8 mouse cellular contexts compared by ENCODE assay signal in genomic region chr9:46230450-46230975, GRCm38 (mm10). TPM values are rescaled to one million over a fixed set of nuclear protein-coding genes. Genes with fewer than 3 reads are reported as not detected.
DNase-seq lines count a peak whose midpoint lies in the region; ATAC-seq and TF ChIP-seq lines count a peak whose summit lies in the region.

No protein-coding gene starts in this region.

- peak overlapping the region; percentile 95 for H3K4me2 ChIP-seq in kidney, embryonic 15.5 days
- H3K4me2 ChIP-seq in embryonic facial prominence, embryonic 11.5 days (ENCODE audit: low read depth, low read length), result peak overlapping the region; percentile 84
- H3K4me2 ChIP-seq in hindbrain, postnatal 0 days (ENCODE audit: low read depth, low read length), result peak overlapping the region; percentile 78
- H3K4me2 ChIP-seq in midbrain, postnatal 0 days (ENCODE audit: low read depth, low read length, poor library complexity, severe bottlenecking), result peak overlapping the region; percentile 74

- peaks cover 12% of the 10 kb centered on the region for H3K4me1 ChIP-seq in kidney, embryonic 15.5 days
- H3K4me1 ChIP-seq in embryonic facial prominence, embryonic 11.5 days (ENCODE audit: control insufficient read depth, insufficient read depth, low read length), result no peaks in the 10 kb centered on the region; the same call in 1 of the 2 replicates
- peaks cover 3% of the 10 kb centered on the region; the same call in 1 of the 2 replicates for H3K4me1 ChIP-seq in hindbrain, postnatal 0 days (ENCODE audit: insufficient read depth, low read length)
- no peaks in the 10 kb centered on the region for H3K4me1 ChIP-seq in midbrain, postnatal 0 days (ENCODE audit: insufficient read depth, low read length)

- WGBS in kidney, embryonic 15.5 days, result 12% methylated on average over 13 of the region's 13 CpGs
- WGBS in embryonic facial prominence, embryonic 11.5 days, result 17% methylated on average over 13 of the region's 13 CpGs
- 17% methylated on average over 13 of the region's 13 CpGs for WGBS in hindbrain, postnatal 0 days
- 15% methylated on average over 13 of the region's 13 CpGs for WGBS in midbrain, postnatal 0 days

- H3K4me3 ChIP-seq in kidney, embryonic 15.5 days (replicated peaks), result peak overlapping the region; percentile 53
- H3K4me3 ChIP-seq in embryonic facial prominence, embryonic 11.5 days (ENCODE audit: low read depth, low read length), result peak overlapping the region; percentile 43
- H3K4me3 ChIP-seq in hindbrain, postnatal 0 days (ENCODE audit: low read length), result peak overlapping the region; percentile 41
- peak overlapping the region; percentile 46 for H3K4me3 ChIP-seq in midbrain, postnatal 0 days (ENCODE audit: low read depth, low read length)

- no peaks in the 10 kb centered on the region for H3K9me3 ChIP-seq in kidney, embryonic 15.5 days (replicated peaks)
- no peaks in the 10 kb centered on the region for H3K9me3 ChIP-seq in embryonic facial prominence, embryonic 11.5 days (replicated peaks; ENCODE audit: control insufficient read depth, low read length)
- H3K9me3 ChIP-seq in hindbrain, postnatal 0 days (ENCODE audit: low read length), result no peaks in the 10 kb centered on the region
- no peaks in the 10 kb centered on the region for H3K9me3 ChIP-seq in midbrain, postnatal 0 days (ENCODE audit: low read length)

- DNase-seq in kidney, adult 11 months, result no peak
- DNase-seq in embryonic facial prominence, embryonic 11.5 days (ENCODE audit: low spot score), result no peak
- peak; percentile 28 for DNase-seq in hindbrain, postnatal 0 days (ENCODE audit: low spot score)
- DNase-seq in midbrain, postnatal 0 days (ENCODE audit: low spot score), result peak; percentile 17
- no peak for DNase-seq in left cerebral cortex, postnatal 10 days (ENCODE audit: extremely low spot score in 1 of 2, low spot score in 2 of 2)
- DNase-seq in left cerebral cortex, postnatal 14 days (ENCODE audit: low spot score in 2 of 2), result no peak
- no peak for DNase-seq in left cerebral cortex, postnatal 25 days (ENCODE audit: low spot score in 2 of 2)

- no peaks in the 10 kb centered on the region for H3K36me3 ChIP-seq in kidney, embryonic 15.5 days
- no peaks in the 10 kb centered on the region for H3K36me3 ChIP-seq in embryonic facial prominence, embryonic 11.5 days (replicated peaks; ENCODE audit: control insufficient read depth, insufficient read depth, low read depth, low read length)
- no peaks in the 10 kb centered on the region for H3K36me3 ChIP-seq in hindbrain, postnatal 0 days (ENCODE audit: insufficient read depth, low read length)
- H3K36me3 ChIP-seq in midbrain, postnatal 0 days (ENCODE audit: insufficient read depth, low read length), result no peaks in the 10 kb centered on the region

- TF ChIP-seq CTCF in hindbrain, postnatal 0 days (IDR thresholded peaks at IDR 0.05; ENCODE audit: low read depth), result no peak
- TF ChIP-seq CTCF in midbrain, postnatal 0 days (IDR thresholded peaks at IDR 0.05), result no peak

- H3K27ac ChIP-seq in kidney, embryonic 15.5 days, result no peak overlapping the region
- H3K27ac ChIP-seq in embryonic facial prominence, embryonic 11.5 days (replicated peaks; ENCODE audit: low read depth, low read length), result no peak overlapping the region
- H3K27ac ChIP-seq in hindbrain, postnatal 0 days, result peak overlapping the region; percentile 77
- peak overlapping the region; percentile 75 for H3K27ac ChIP-seq in midbrain, postnatal 0 days (ENCODE audit: low read depth, low read length)

- intact Hi-C loops in left cerebral cortex, postnatal 10 days (cut with DNase I), result no loop called here
- intact Hi-C loops in left cerebral cortex, postnatal 14 days (cut with DNase I), result no loop called here
- intact Hi-C loops in left cerebral cortex, postnatal 25 days (cut with DNase I), result no loop called here

- H3K9ac ChIP-seq in kidney, embryonic 15.5 days, result peak overlapping the region; percentile 50
- peak overlapping the region; percentile 73 for H3K9ac ChIP-seq in embryonic facial prominence, embryonic 11.5 days (replicated peaks; ENCODE audit: low read length)
- H3K9ac ChIP-seq in hindbrain, postnatal 0 days (replicated peaks; ENCODE audit: low read length), result peak overlapping the region; percentile 55
- H3K9ac ChIP-seq in midbrain, postnatal 0 days (replicated peaks; ENCODE audit: low read length, poor library complexity, severe bottlenecking), result peak overlapping the region; percentile 47

- peaks cover 20% of the 10 kb centered on the region; the same call in 1 of the 2 replicates for H3K27me3 ChIP-seq in kidney, embryonic 15.5 days
- H3K27me3 ChIP-seq in embryonic facial prominence, embryonic 11.5 days (ENCODE audit: control insufficient read depth, insufficient read depth, low read length), result no peaks in the 10 kb centered on the region
- H3K27me3 ChIP-seq in hindbrain, postnatal 0 days (ENCODE audit: insufficient read depth, low read length), result no peaks in the 10 kb centered on the region
- no peaks in the 10 kb centered on the region for H3K27me3 ChIP-seq in midbrain, postnatal 0 days (ENCODE audit: insufficient read depth, low read length)

- 0 out of 2 replicates have a peak, but pooled peaks have one; percentile 18 for ATAC-seq in kidney, embryonic 15.5 days (replicated peaks; ENCODE audit: low FRiP score)
- ATAC-seq in embryonic facial prominence, embryonic 11.5 days (replicated peaks; ENCODE audit: insufficient number of reproducible peaks, low FRiP score, low TSS enrichment, low read depth), result no peak
- no peak; the same call in 1 of the 2 replicates for ATAC-seq in hindbrain, postnatal 0 days
- ATAC-seq in midbrain, postnatal 0 days (ENCODE audit: low FRiP score), result no peak; the same call in none of the 2 replicates

RNA-seq across cellular contexts. Expression of gene Apoa1, which starts 2.1 kb away (rescaled TPM):
- polyA plus RNA-seq in kidney, embryonic 15.5 days (2015; fragmentation: Nextera tagmentation; extraction: Ambion mirVana), result 32.7 and 67.5 TPM in 2 replicates
- polyA plus RNA-seq in embryonic facial prominence, embryonic 11.5 days (2014; fragmentation: Nextera tagmentation; extraction: Ambion mirVana), result 1.2 and 1.9 TPM in 2 replicates
- total RNA-seq in hindbrain, postnatal 0 days (2014; rRNA removed), result 1.6 TPM in 1 of 2 replicates, not detected in the other
- 3.4 and 4.5 TPM in 2 replicates for polyA plus RNA-seq in hindbrain, postnatal 0 days (2015; fragmentation: Nextera tagmentation; extraction: Ambion mirVana)
- total RNA-seq in midbrain, postnatal 0 days (2014; rRNA removed), result 1.4 TPM in 1 of 2 replicates, not detected in the other
- polyA plus RNA-seq in midbrain, postnatal 0 days (2015; fragmentation: Nextera tagmentation; extraction: Ambion mirVana), result 5.5 and 6.2 TPM in 2 replicates
- under 1 TPM; 0.47 to 0.56 TPM for total RNA-seq in left cerebral cortex, postnatal 10 days (2021)
- under 1 TPM in 1 of 2 experiments, not detected in 1; 0.57 TPM for total RNA-seq in left cerebral cortex, postnatal 14 days (2021)
- total RNA-seq in left cerebral cortex, postnatal 25 days (2021), result not detected

RNA-seq across cellular contexts. Expression of gene Apoc3, which starts 4.9 kb away (rescaled TPM):
- polyA plus RNA-seq in kidney, embryonic 15.5 days (2015; fragmentation: Nextera tagmentation; extraction: Ambion mirVana), result 0.93 TPM in 1 of 2 replicates, not detected in the other
- not detected in 2 replicates for polyA plus RNA-seq in embryonic facial prominence, embryonic 11.5 days (2014; fragmentation: Nextera tagmentation; extraction: Ambion mirVana)
- not detected in 2 replicates for total RNA-seq in hindbrain, postnatal 0 days (2014; rRNA removed)
- polyA plus RNA-seq in hindbrain, postnatal 0 days (2015; fragmentation: Nextera tagmentation; extraction: Ambion mirVana), result not detected in 2 replicates
- total RNA-seq in midbrain, postnatal 0 days (2014; rRNA removed), result not detected in 2 replicates
- polyA plus RNA-seq in midbrain, postnatal 0 days (2015; fragmentation: Nextera tagmentation; extraction: Ambion mirVana), result not detected in 2 replicates
- total RNA-seq in left cerebral cortex, postnatal 10 days (2021), result not detected
- under 1 TPM in 1 of 2 experiments, not detected in 1; 0.92 TPM for total RNA-seq in left cerebral cortex, postnatal 14 days (2021)
- 1 to 10 TPM; 1.2 to 1.6 TPM for total RNA-seq in left cerebral cortex, postnatal 25 days (2021)

RNA-seq across cellular contexts. Expression of gene Apoa4, which starts 10.0 kb away (rescaled TPM):
- not detected in 2 replicates for polyA plus RNA-seq in kidney, embryonic 15.5 days (2015; fragmentation: Nextera tagmentation; extraction: Ambion mirVana)
- not detected in 2 replicates for polyA plus RNA-seq in embryonic facial prominence, embryonic 11.5 days (2014; fragmentation: Nextera tagmentation; extraction: Ambion mirVana)
- total RNA-seq in hindbrain, postnatal 0 days (2014; rRNA removed), result not detected in 2 replicates
- polyA plus RNA-seq in hindbrain, postnatal 0 days (2015; fragmentation: Nextera tagmentation; extraction: Ambion mirVana), result not detected in 2 replicates
- not detected in 2 replicates for total RNA-seq in midbrain, postnatal 0 days (2014; rRNA removed)
- not detected in 2 replicates for polyA plus RNA-seq in midbrain, postnatal 0 days (2015; fragmentation: Nextera tagmentation; extraction: Ambion mirVana)
- not detected for total RNA-seq in left cerebral cortex, postnatal 10 days (2021)
- total RNA-seq in left cerebral cortex, postnatal 14 days (2021), result not detected
- not detected for total RNA-seq in left cerebral cortex, postnatal 25 days (2021)

RNA-seq across cellular contexts. Expression of gene Apoa5, which starts 37.9 kb away (rescaled TPM):
- polyA plus RNA-seq in kidney, embryonic 15.5 days (2015; fragmentation: Nextera tagmentation; extraction: Ambion mirVana), result not detected in 2 replicates
- not detected in 2 replicates for polyA plus RNA-seq in embryonic facial prominence, embryonic 11.5 days (2014; fragmentation: Nextera tagmentation; extraction: Ambion mirVana)
- 0.21 and 1.2 TPM in 2 replicates for total RNA-seq in hindbrain, postnatal 0 days (2014; rRNA removed)
- not detected in 2 replicates for polyA plus RNA-seq in hindbrain, postnatal 0 days (2015; fragmentation: Nextera tagmentation; extraction: Ambion mirVana)
- not detected in 2 replicates for total RNA-seq in midbrain, postnatal 0 days (2014; rRNA removed)
- not detected in 2 replicates for polyA plus RNA-seq in midbrain, postnatal 0 days (2015; fragmentation: Nextera tagmentation; extraction: Ambion mirVana)
- total RNA-seq in left cerebral cortex, postnatal 10 days (2021), result not detected
- not detected for total RNA-seq in left cerebral cortex, postnatal 14 days (2021)
- not detected for total RNA-seq in left cerebral cortex, postnatal 25 days (2021)

RNA-seq across cellular contexts. Expression of gene Zpr1, which starts 42.4 kb away (rescaled TPM):
- 58.9 and 61.0 TPM in 2 replicates for polyA plus RNA-seq in kidney, embryonic 15.5 days (2015; fragmentation: Nextera tagmentation; extraction: Ambion mirVana)
- 65.9 and 67.1 TPM in 2 replicates for polyA plus RNA-seq in embryonic facial prominence, embryonic 11.5 days (2014; fragmentation: Nextera tagmentation; extraction: Ambion mirVana)
- 20.0 and 43.1 TPM in 2 replicates for total RNA-seq in hindbrain, postnatal 0 days (2014; rRNA removed)
- 45.7 and 47.3 TPM in 2 replicates for polyA plus RNA-seq in hindbrain, postnatal 0 days (2015; fragmentation: Nextera tagmentation; extraction: Ambion mirVana)
- 33.7 and 46.1 TPM in 2 replicates for total RNA-seq in midbrain, postnatal 0 days (2014; rRNA removed)
- 46.3 and 46.8 TPM in 2 replicates for polyA plus RNA-seq in midbrain, postnatal 0 days (2015; fragmentation: Nextera tagmentation; extraction: Ambion mirVana)
- total RNA-seq in left cerebral cortex, postnatal 10 days (2021), result 10 to 100 TPM; 38.9 to 41.3 TPM
- total RNA-seq in left cerebral cortex, postnatal 14 days (2021), result 10 to 100 TPM; 35.6 to 39.4 TPM
- total RNA-seq in left cerebral cortex, postnatal 25 days (2021), result 10 to 100 TPM; 31.9 to 34.1 TPM

Comparison
In these comparisons a context has a peak if more than half of its experiments do, and no peak if none do; other contexts are left out.
1. H3K27ac ChIP-seq: peak in hindbrain, postnatal 0 days (single experiment) and midbrain, postnatal 0 days (single experiment); none in kidney, embryonic 15.5 days (single experiment) and embryonic facial prominence, embryonic 11.5 days (single experiment).
2. DNase-seq: peak in hindbrain, postnatal 0 days (single experiment) and midbrain, postnatal 0 days (single experiment); none in kidney, adult 11 months (single experiment), embryonic facial prominence, embryonic 11.5 days (single experiment), left cerebral cortex, postnatal 10 days (0 of 2), left cerebral cortex, postnatal 14 days (0 of 2) and left cerebral cortex, postnatal 25 days (0 of 2).
3. Peak in every context shown above with its lines, with median percentiles within 50 percentile points of each other: H3K4me2 ChIP-seq, H3K4me3 ChIP-seq and H3K9ac ChIP-seq.